Mouse (Mus musculus): Measurements from ENCODE around the gene Arrb1. TPM values are rescaled to one million over a fixed set of nuclear protein-coding genes. Genes with fewer than 3 reads are reported as not detected.

The Arrb1 gene
- polyA plus RNA-seq, 1 experiment, result 14.9 TPM

- Histone ChIP-seq H3K4me3 (ENCODE audit: control insufficient read depth, low read depth, low read length) (no peak overlapping the region), H3K36me3 (ENCODE audit: control insufficient read depth, insufficient read depth, low read length) (no peaks in the 10 kb centered on the region), H3K27me3 (ENCODE audit: control insufficient read depth, insufficient read depth, low read length) (no peaks in the 10 kb centered on the region), H3K27ac (ENCODE audit: control insufficient read depth, insufficient read depth, low read depth, low read length) (no peak overlapping the region), H3K4me1 (ENCODE audit: control insufficient read depth, insufficient read depth, low read length) (no peaks in the 10 kb centered on the region)
- no peak for TF ChIP-seq CTCF (IDR thresholded peaks at IDR 0.05; ENCODE audit: control insufficient read depth, insufficient read depth, insufficient replicate concordance, low read depth, low read length)
- TF ChIP-seq POLR2A (IDR thresholded peaks at IDR 0.05; ENCODE audit: control insufficient read depth, low read depth, low read length), result no peak
Measured at GRCm38 (mm10) chr7:99654244-99654643, 119.0 kb downstream of the Arrb1 start.

Other genes with a start within 250 kb of the Arrb1 start
- gene Serpinh1, start 182.2 kb upstream of the Arrb1 start, polyA plus RNA-seq (2012; rRNA removed), result 17.8 and 18.8 TPM in 2 replicates
- 9.9 and 11.1 TPM in 2 replicates for gene Gdpd5, start 154.1 kb upstream of the Arrb1 start, polyA plus RNA-seq (2012; rRNA removed)
- 11.7 and 13.7 TPM in 2 replicates for gene Klhl35, start 69.5 kb upstream of the Arrb1 start, polyA plus RNA-seq (2012; rRNA removed)
- 70.0 and 73.9 TPM in 2 replicates for gene Rps3, start 51.7 kb upstream of the Arrb1 start, polyA plus RNA-seq (2012; rRNA removed)
- gene Tpbgl, start 91.6 kb downstream of the Arrb1 start, polyA plus RNA-seq (2012; rRNA removed), result 10.3 and 14.6 TPM in 2 replicates
- gene Slco2b1, start 175.9 kb downstream of the Arrb1 start, polyA plus RNA-seq (2012; rRNA removed), result 2.0 and 2.5 TPM in 2 replicates
- gene Olfr520, start 194.8 kb downstream of the Arrb1 start, polyA plus RNA-seq (2012; rRNA removed), result 0.22 TPM in 1 of 2 replicates, not detected in the other
- not detected in 2 replicates for gene Olfr521, start 228.0 kb downstream of the Arrb1 start, polyA plus RNA-seq (2012; rRNA removed)

Measured in testis, adult 2 months (tissue).